Mouse (Mus musculus) ES-Bruce4 (cell line): ENCODE data around the gene Nmi.

ENCODE experiments used
- CTCF ChIP-seq: IDR thresholded peaks from one replicate; pipeline ENCODE4 v1.8.1; 2011; ENCODE audit warnings: low read depth, low read length
- POLR2A ChIP-seq: IDR thresholded peaks from one replicate; pipeline ENCODE4 v1.8.1; 2011; ENCODE audit warnings: low read length; ENCODE audit not compliant: insufficient read depth

GRCm38 (mm10) chr2:51914532-51914931 is 58.8 kb downstream of the Nmi start:
- TF ChIP-seq POLR2A: no peak
- no peak for TF ChIP-seq CTCF
